Mouse (Mus musculus) left cerebral cortex, adult 11 months (tissue): ENCODE measurements around the gene Bnc2.

ENCODE experiments used
- DNase-seq: peaks from one replicate; pipeline ENCODE4 v3.0.0; 2022; ENCODE audit warnings: low spot score

Gene Bnc2

DNA sequence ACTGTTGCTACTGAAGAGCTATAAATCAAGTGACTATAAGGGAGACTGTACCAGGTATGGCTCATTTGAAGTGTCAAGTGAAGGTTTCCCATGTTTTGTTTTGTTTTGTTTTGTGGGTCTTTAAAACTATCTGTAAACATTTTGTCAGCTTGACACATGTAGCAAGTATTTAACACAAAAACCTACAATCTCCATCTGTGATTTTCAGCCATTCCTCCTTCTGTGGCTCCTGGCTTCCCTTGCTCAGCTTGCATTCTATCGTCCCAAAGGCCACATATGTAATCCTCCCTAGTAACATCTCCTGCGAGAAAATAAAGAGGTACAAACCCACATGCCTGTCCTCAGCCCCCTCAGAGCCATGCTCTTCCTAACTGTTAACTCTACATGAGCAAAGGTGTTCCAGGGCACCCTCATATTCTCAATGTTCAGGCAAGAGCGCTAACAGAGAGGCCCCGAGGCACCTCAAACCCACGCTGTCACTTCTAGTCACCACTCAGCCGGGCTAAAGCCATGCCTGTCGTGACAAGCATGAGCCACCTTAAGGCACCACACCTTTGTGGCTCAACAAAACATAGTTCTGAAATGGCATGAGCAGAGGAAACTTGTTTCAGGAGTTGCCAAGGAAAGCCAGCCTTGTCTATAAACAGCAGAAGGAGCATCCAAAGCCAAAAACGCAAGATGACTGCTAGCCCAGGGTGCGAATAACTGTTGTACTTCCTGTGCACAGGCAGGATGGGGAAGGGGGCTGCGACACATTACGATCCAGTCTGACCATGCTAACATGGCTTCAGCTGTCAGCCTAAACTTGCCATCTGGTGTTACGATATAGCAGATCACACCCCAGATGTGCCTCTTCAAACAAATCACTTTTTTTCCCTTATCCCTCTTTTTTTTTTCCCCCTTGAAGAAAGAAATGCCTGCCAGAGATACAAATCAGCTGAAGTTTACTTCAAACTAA is 42.0 kb downstream of the Bnc2 start:
- no peak for DNase-seq

DNA sequence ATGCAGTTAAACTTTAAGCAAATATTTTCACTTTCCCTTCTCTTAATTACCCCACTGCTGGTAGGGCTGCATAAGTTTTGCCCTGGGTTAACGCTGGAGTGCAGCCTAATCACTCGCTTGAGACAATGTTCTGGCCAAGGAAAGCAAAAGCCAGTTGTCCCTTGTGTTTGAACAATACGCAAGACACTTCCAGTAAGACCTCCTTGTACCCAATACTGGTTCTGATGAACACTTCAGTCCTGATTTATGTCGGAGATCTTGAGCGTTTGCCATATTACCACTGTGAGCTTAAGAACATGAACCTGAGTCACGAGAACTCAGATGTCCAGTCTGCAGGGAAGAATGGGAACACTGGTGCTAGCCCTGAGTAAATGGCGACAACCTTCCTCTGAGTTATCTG is 47.5 kb downstream of the Bnc2 start:
- DNase-seq: no peak

DNA sequence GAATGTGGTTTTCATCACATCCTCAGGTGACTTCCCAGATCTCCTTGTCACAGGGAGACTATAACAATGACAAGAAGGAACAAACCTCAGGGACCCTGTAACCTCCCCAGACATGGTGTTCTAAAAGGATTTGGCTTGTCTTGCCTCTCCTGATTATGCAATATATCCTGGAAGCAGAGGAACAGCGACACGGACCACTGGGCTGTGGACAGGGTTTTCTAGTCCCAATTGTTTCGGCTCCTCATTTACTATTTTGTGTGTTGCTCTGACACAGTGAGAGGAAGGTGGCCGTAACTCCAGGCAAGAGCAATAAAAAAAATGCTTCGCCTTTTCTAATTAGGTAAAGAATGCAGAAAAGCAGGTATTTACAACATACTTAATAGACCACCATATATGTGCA is 51.8 kb downstream of the Bnc2 start:
- DNase-seq: no peak

DNA sequence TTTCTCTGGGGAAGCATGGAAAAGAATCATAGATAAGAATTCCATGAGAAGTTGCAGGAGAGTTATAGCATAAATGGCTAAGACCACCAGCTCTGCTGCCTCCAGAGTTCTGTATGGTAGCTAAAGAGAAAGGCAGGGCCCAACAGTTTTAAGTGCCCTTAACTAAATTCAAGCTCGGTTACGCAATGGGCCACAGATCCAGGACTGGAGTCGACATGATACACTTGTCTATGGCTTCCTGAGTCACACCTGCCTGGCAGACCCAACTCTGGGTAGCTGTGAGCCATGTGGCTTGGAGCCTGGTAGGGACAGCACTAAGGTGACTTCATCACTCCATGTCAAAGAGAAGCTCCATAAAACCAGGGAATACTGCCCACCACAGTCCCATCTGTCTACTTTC is 53.3 kb downstream of the Bnc2 start:
- DNase-seq: no peak

DNA sequence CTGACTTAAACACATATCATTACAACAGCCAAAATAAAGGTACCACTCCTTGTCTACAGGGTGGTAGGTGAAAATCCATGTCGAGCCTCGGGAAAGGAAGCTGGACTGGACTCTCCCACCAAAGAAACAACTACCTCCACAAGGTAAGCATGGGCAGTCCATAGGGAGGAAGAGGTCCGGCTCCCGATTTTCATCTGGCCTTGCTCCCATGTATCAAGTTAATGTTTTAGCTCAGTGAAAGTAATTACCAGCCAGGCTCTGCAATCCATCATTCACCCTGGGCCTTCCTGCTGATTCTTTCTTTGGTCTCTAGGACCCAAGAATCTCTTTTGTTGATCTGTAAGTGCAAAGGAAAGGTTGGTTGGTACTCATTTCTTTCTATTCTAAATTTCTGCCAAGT is 65.2 kb downstream of the Bnc2 start:
- DNase-seq: no peak

DNA sequence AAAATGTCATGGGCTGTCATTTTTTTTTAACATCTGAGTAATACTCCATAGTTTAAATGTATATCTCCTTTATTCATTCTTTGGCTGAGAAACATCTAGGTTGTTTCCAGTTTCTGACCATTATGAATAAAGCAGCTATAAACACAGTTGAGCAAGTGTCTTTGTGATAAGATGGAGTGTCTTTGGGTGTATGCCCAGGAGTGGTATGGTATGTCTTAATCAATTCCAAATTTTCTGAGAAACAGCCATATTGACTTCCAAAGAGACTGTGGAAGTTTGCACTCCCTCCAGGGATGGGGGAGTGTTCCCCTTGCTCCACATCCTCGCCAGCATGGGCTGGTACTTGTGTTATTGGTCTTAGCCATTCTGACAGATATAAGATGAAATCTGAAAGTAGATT is 70.6 kb downstream of the Bnc2 start:
- no peak for DNase-seq

DNA sequence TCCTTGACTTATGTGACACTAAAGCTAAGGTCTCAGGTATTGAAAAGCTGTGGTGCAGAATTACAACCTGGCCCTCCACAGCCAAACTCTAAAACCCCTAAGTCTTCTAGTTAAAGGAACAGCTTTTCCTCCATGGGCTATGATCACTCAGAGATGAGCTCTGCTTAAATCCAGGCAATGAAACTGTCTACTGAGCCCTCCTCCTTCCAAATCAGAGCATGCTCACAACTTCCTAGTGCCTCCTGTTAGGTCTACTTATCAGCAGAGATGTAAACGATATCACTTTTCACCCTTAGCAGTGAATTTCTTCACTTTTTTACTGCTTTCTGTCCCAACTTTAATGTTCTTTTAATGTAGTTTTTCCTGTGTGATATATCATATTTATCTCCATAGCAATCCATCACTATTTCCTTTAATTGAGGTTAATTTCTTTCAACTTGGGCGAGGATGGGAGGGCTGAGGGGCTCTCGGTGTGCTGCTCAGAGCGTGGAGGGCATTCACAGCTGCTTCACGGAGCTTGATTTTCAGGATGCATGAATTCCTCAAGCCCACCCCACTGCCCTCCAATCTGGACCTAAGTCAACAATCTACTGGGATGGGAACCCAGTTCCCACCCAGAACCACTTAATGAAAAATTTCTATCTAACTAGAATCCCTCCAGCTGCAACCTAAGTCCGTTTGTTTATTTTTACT is 94.7 kb downstream of the Bnc2 start:
- no peak for DNase-seq

DNA sequence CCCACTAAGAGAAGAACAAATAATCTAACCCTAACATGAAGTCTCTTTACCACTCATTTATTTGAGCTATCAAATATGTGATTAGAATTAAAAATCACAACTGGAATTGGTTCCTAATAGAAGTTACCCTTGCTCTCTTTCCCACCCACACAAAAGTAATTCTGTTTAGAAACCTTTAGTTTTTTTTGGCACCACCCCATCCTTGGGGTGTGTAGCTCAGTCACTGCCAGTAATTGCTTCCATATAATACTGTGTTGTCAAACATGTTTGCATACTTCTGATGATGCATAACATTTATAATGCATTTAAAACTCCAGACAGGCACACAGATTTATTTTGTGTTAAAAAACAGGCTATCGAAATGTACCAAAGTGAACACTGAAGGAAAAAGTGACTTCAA is 96.8 kb downstream of the Bnc2 start:
- DNase-seq: no peak

DNA sequence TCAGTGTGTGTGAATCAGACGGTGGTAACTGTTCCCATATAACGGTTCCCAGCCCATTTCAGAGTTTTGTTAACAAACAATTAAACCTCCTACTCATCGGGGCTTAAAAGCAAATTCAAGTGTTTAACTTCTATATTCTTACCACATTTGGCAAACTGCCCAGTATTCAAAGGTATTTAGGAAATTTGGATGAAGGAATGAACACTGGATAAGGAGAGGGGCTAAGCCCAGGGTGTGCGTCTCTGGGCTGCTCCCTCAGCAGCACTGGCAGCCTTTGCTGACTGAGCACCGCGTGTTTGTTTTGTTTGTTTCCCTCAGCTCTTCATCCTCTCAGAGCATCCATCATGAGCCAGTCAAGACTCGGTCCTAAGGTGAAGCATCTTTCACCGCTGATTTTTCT is 109.0 kb downstream of the Bnc2 start:
- no peak for DNase-seq

DNA sequence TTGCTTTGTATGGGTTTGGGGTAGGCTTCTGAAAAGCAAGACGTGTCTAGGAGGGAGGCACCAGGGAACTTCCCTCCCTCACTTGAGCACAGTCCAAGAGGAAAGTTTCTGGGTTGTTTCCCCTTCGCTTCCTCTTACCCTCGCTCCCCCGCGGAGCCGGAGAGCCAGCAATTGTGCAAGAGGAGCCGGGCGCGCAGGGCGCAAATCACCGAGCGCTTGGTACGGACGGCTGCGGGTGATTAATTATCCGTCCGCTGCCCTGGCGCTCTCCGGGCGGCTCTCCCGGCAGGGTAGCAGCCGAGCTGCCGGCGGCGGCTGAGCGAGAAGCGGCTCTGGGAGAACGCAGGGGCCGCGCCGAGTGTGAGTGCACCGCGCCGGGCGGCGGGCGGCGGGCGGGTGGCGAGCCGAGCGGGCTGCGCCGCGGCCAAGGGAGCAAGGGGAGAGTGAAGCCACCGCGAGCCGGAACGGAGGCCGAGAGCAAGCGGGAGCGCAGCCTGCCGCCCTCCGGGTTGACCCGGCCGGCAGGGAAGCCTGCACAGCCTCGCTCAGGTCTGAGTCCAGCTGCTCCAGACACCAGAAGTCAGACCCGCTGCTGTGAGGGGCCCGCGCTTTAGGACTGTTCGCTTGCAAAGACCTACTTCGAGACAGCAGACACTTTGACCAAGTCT is 129.7 kb downstream of the Bnc2 start:
- DNase-seq: no peak

DNA sequence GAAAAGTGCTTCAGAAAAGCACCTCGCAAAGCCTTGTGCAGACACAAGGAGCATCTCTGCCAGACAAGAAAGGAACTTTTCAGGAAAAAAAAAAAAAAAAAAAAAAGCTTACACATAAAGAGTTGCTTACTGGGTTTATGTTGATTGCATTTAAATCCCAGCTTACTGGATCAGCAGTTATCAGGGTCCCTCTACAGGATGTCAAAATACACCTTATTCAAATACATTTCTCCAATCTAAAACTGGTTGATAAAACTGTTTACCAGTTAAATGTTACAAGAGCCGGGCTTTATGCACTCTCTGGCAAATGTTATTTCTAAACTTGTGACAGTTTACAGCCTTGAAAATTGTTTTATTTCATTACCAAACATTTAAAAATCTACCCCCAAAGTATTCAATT is 130.4 kb downstream of the Bnc2 start:
- no peak for DNase-seq

DNA sequence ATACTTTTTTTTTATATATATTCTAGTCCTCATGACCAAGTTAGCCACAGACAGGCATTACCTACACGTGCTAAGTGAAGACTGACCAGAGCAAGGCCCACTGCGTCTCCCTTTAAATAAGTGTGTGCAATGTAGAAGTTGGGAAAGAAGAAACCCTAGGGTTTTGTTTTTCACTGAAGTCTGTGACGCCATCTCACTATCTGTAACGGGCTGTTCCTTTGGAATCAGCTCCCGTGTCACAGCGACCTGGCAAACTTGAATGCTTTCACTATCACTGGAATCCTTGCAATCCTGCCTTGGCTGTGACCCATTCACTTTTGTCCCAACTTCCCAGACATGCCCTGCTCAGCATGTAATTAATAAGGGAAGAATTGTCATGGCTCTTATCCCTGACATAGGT is 134.5 kb downstream of the Bnc2 start:
- no peak for DNase-seq

DNA sequence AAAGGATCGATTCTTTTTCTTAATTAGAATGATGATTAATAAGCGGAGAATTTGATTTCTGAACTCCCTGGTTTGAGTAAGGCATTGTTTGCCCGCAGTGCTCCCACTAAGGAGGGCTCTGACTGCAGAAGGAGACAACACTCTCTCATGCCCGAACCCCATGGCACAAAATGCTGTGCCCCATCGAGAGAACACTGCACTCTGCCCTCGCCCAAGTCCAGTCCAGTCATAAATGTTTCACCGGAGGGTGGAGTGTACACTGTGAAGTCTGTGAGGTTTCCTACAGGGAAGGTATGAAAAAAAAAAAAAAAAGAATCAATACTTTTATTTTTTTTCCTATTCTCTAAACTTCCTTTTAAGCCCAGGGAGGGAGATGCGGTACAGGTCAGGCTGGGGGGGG is 135.7 kb downstream of the Bnc2 start:
- DNase-seq: no peak

DNA sequence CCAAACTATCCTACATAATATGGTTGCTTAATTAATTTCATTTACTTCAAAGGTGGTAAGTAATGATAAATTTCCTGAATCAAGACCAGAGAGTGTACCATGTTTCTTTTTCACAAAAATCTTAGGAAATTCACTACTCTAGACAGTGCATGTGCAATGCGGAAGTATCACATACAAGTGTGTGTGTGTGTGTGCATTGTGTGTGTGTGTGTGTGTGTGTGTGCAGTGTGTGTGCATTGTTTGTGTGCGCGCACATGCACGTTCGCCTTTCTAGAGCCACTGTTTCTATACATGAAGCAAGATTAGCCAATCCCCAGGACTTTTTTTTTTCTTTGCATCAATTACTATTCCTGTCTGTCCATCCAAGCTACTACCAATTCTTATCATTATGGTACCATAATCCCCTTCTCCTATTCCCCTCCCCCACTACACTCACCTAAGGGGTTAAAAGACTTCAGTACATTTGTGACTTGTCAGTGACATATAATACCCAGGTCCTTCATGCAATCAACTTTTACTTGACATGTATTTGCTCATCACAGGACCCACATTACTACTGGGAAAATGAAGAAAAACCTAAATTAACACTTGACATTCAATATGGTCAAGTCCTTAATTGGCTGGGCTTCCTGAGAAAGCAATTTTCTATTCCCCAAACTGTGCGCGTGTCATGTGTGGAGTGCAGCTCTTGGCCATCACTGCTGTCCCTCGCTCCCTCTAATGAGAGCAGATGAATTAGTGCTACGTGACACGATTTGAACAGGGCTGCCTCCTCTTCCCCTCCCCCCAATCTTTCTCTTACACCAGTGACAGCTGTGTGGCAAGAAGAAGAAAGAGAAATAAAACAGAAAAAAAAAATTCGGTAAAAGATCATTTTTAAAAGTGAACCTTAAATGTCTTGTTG is 145.9 kb downstream of the Bnc2 start:
- DNase-seq: no peak

DNA sequence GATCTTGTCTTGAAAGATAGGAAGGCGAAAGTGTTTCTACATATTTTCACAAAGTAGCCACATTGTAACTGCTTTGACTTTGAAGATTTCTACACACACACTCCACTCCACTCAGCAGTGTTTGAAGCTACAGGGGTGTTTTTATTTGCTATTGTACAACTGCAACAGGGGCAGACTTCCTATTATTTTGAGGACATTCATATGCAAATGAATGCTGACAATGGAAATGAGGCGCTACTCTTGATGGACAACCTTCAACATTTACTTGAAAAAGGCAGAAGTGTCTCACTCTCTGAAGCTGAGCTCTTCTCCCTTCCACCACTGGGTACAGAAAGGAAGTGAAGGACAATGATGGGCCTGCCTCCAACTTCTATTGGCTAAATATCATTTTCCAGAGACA is 146.7 kb downstream of the Bnc2 start:
- no peak for DNase-seq

DNA sequence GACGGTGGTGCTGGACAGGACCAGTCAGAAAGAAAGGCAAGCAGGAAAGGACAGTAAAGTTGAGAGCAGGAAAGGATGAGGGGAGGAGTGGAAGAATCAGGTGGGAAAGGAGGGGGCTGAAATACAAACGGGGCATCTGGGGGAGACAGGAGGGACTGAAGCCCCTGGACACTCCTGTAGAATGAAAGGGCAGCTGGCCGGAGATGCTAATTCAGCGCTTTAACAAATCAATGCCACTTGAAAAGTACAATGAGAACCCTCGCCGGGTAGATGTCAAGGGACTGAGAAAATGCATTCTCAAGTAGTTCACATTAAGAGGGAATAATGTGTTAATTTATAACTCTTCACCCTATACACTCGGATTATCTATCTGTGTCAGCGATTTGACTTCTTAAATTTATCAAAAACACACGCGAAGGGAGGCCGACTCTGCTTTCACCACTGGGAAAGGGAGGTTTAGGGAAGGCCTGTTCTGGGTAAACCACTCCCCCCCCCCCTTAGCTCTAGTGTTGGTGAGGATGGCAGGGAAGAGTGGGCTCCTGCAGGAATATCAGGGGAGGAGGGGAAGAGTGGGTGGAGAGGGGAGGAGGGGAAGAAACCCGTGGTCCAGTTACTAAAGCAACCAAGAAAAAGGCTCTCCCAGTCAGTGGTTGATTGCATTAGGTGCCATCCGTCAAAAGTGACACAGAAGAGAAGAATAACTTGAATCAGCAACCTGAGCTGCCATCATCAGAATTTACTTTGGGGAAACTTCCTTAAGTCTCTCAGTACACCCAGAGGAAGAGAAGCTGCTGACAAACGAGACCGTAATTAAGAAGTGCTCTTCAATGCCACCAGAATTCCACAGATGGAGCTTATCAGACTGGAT is 147.8 kb downstream of the Bnc2 start:
- no peak for DNase-seq

DNA sequence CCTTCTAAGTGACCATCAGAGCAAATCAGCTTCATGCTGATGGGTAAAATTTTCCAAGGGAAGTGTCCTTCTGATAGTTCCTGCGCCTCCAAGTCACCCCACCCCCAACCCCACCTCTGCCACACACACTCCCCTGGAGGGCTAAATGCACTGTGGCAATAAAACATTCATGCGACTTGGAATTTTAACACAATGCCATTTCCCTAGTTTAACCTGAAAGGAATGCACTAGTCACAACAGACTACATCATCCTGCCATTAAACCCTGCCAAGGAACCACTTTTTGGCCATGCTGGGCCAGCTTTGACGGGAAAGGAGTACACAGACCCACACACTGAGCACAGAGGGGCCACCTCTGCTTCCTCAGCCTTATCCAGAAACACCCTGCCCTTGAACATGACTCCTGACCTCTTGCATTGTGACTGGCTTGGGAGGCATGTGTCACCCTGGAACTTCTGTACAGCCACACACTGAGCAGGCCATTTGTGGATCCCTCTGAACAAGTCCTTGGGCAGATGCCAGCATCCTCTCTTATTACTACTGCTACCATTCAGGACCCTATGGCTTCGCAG is 151.3 kb downstream of the Bnc2 start:
- DNase-seq: no peak

DNA sequence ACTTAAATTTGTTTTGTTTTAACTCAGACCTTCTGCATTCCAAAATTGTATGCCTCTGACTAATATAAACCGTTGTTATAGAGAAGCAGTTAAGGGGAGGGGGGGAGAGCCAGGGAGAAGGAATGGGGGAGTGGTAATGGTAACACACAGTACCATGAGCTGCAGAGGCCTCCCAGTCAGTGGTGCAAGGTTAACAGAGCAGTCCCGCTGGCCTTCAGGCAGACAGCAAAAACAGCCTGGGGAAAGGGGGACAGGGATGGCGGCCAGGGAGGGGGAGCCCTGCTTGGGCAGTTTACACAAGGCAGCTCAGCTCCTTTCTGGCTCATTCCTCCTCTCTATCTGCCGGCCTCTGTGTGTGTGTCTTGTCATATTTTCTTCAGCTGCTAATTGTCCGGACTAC is 151.9 kb downstream of the Bnc2 start:
- DNase-seq: no peak

DNA sequence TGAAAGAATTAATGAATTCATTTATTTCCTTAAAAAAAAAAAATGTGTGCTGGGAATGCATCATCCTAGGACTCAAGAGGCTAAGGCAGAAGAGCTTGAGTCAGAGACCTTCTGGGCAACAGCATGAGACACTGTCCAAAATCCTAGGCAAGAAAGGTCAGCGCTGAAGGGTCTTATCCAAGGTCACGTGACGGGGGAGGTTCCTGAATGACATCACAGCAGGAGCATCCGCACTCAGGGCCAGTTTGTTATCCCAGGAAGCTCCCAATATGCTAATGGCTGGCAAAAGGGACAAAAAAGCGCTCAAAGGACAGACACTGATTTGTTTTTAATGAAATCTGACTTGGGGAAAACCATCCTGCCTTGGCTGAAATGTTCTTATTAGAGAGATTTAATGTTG is 153.5 kb downstream of the Bnc2 start:
- no peak for DNase-seq

DNA sequence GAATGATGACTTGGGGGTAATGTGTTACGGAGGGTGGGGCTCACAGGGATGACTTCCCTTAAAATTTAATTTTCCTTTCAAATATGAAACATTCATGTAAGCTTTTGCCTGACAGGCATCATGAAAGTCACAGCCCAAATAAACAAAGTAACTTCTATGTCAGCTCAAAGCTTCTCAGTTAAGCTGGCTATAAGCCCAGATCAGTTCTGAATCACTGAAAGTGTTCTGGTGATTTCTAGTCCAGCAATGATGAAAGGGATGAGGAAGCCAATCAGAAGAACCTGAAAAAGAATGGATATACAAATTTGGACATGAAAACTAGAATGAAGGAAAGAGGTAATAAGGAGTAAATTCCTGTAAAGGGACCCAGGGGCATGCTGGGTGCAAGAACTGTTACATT is 164.6 kb downstream of the Bnc2 start:
- no peak for DNase-seq

DNA sequence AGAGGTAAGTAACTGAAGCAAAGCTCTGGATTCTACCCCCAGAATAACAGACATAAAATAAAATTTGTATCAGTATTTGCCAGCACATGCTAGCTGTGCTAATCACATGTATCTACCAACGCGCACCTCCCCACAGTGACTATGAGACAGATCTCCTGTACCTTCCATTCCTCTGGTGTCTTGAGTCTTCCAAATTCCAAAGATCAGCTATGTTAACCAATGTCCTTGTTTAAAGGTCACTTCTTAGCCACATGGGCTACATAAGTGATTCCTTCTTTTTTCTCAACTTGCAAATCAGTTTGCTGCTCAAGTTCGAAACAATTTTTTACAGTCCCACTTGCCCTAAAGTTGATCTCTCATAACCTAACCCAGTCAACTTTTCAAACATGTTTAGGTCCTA is 167.5 kb downstream of the Bnc2 start:
- no peak for DNase-seq
